Mouse (Mus musculus) neural tube, embryonic 14.5 days (tissue): ENCODE measurements around the gene Pole2. TPM values are rescaled to one million over a fixed set of nuclear protein-coding genes. Genes with fewer than 3 reads are reported as not detected.
"Not testable (repeated sequence)": the region's sequence is repeated elsewhere in the genome, so short reads cannot be mapped to it uniquely, and the experiment has no call there.

Experiments
- ATAC-seq: fragments of 200-750 bp; cut with Nextera tagmentation; 2 replicates; pipeline ENCODE4 v1.8.0; 2017; ENCODE audit warnings: low read depth, mild to moderate bottlenecking, moderate TSS enrichment, moderate library complexity
- H3K27ac ChIP-seq: fragments of 300-500 bp; sonication (generic); 2 replicates; pipeline ENCODE4 v1.5.1; 2014; ENCODE audit warnings: low read depth, mild to moderate bottlenecking, control low read depth, low read length, moderate library complexity, mixed read lengths
- H3K27me3 ChIP-seq: fragments of 300-500 bp; sonication (generic); 2 replicates; pipeline ENCODE4 v1.6.1; 2014; ENCODE audit warnings: low read length; ENCODE audit not compliant: control insufficient read depth, insufficient read depth
- H3K36me3 ChIP-seq: fragments of 300-500 bp; sonication (generic); 2 replicates; pipeline ENCODE4 v1.6.1; 2014; ENCODE audit warnings: low read length, mixed read lengths; ENCODE audit not compliant: control insufficient read depth, insufficient read depth
- H3K4me1 ChIP-seq: fragments of 300-500 bp; sonication (generic); 2 replicates; pipeline ENCODE4 v1.6.1; 2014; ENCODE audit warnings: low read length; ENCODE audit not compliant: control insufficient read depth, insufficient read depth
- H3K4me2 ChIP-seq: fragments of 300-500 bp; sonication (generic); 2 replicates; pipeline ENCODE4 v1.6.1; 2014; ENCODE audit warnings: mild to moderate bottlenecking, low read depth, low read length, control low read depth
- H3K4me3 ChIP-seq: fragments of 300-500 bp; sonication (generic); 2 replicates; pipeline ENCODE4 v1.5.1; 2014; ENCODE audit warnings: low read depth, low read length, control low read depth, mixed read lengths
- H3K9ac ChIP-seq: fragments of 300-500 bp; sonication (generic); replicated peaks from 2 replicates; pipeline ENCODE4 v1.6.1; 2014; ENCODE audit warnings: low read depth, mild to moderate bottlenecking, control low read depth, low read length, mixed read lengths
- H3K9me3 ChIP-seq: fragments of 300-500 bp; sonication (generic); 2 replicates; pipeline ENCODE4 v1.6.1; 2016; ENCODE audit warnings: low read length; ENCODE audit not compliant: control insufficient read depth
- WGBS: fragments of 180-500 bp; shearing (Covaris S2); extraction: QIAGEN DNeasy Blood & Tissue Kit; methylation state at CpG from one replicate; pipeline ENCODE4 v1.1.7; 2014; 5-methylcytosine and 5-hydroxymethylcytosine counted together
- microRNA-seq: library from miRNA; unstranded; fragments of <30 nt; microRNA quantifications from one replicate; pipeline ENCODE4, GENCODE M21; 2016
- polyA plus RNA-seq: library from polyadenylated mRNA; unstranded; fragments of >200 nt; fragmentation: Nextera tagmentation; extraction: Ambion mirVana; gene quantifications from 2 replicates; pipeline ENCODE4 v1.2.1, GENCODE M21; 2014

Pole2 gene
- polyA plus RNA-seq, 1 experiment from 2014 or later, result 3.4 TPM

- Histone ChIP-seq H3K4me2 (peak within 1 kb of the TSS; percentile 73), H3K27ac (peak within 1 kb of the TSS; percentile 91), H3K4me3 (peak within 1 kb of the TSS; percentile 65), H3K9ac (peak within 1 kb of the TSS; percentile 83)
- H3K9me3 ChIP-seq, H3K4me1 ChIP-seq, H3K27me3 ChIP-seq, H3K36me3 ChIP-seq: not testable (repeated sequence)
- WGBS, result under 1% methylated on average over 57 of the region's 68 CpGs
- ATAC-seq, result peak; percentile 99
These were observed 69.0 kb downstream of the Pole2 start, which contains the start of gene Rps29 for GRCm38 (mm10) chr12:69158765-69159577. TSS of gene Rps29 (minus strand) at chr12:69159186.

GRCm38 (mm10) chr12:69158366-69158764 is 69.6 kb downstream of the Pole2 start:
- Histone ChIP-seq H3K27ac (peak overlapping the region; percentile 91), H3K27me3 (no peaks in the 10 kb centered on the region), H3K4me3 (peak overlapping the region; percentile 65), H3K9ac (peak overlapping the region; percentile 83), H3K4me1 (peaks cover 8% of the 10 kb centered on the region), H3K9me3 (no peaks in the 10 kb centered on the region), H3K36me3 (peaks cover 4% of the 10 kb centered on the region; the same call in 1 of the 2 replicates), H3K4me2 (peak overlapping the region; percentile 73)
- no peak for ATAC-seq
- WGBS, result 2% methylated on average over 19 of the region's 19 CpGs

- H3K27ac ChIP-seq, result no peak overlapping the region
- 97% methylated on average over 2 of the region's 2 CpGs for WGBS
- peaks cover 8% of the 10 kb centered on the region for H3K4me1 ChIP-seq
- no peaks in the 10 kb centered on the region for H3K27me3 ChIP-seq
- H3K9ac ChIP-seq, result no peak overlapping the region
- no peak for ATAC-seq
- peaks cover 4% of the 10 kb centered on the region; the same call in 1 of the 2 replicates for H3K36me3 ChIP-seq
- no peaks in the 10 kb centered on the region for H3K9me3 ChIP-seq
- no peak overlapping the region for H3K4me3 ChIP-seq
- H3K4me2 ChIP-seq, result no peak overlapping the region
These were observed 70.9 kb downstream of the Pole2 start for GRCm38 (mm10) chr12:69157107-69157506.

- no peak overlapping the region for H3K4me2 ChIP-seq
- no peaks in the 10 kb centered on the region for H3K9me3 ChIP-seq
- no peak for ATAC-seq
- H3K27ac ChIP-seq, result no peak overlapping the region
- H3K4me3 ChIP-seq, result no peak overlapping the region
- no peaks in the 10 kb centered on the region for H3K27me3 ChIP-seq
- WGBS, result 85% methylated on average over 4 of the region's 4 CpGs
- H3K36me3 ChIP-seq, result peaks cover 4% of the 10 kb centered on the region; the same call in 1 of the 2 replicates
- peaks cover 8% of the 10 kb centered on the region for H3K4me1 ChIP-seq
- no peak overlapping the region for H3K9ac ChIP-seq
These were observed 71.6 kb downstream of the Pole2 start for GRCm38 (mm10) chr12:69156436-69156835.

- no peak overlapping the region for H3K9ac ChIP-seq
- no peaks in the 10 kb centered on the region for H3K27me3 ChIP-seq
- ATAC-seq, result no peak
- 83% methylated on average over 2 of the region's 2 CpGs for WGBS
- H3K4me2 ChIP-seq, result no peak overlapping the region
- no peak overlapping the region for H3K4me3 ChIP-seq
- H3K4me1 ChIP-seq, result peaks cover 8% of the 10 kb centered on the region
- H3K27ac ChIP-seq, result no peak overlapping the region
- H3K9me3 ChIP-seq, result no peaks in the 10 kb centered on the region
- H3K36me3 ChIP-seq, result peaks cover 4% of the 10 kb centered on the region; the same call in 1 of the 2 replicates
These were observed 72.1 kb downstream of the Pole2 start for GRCm38 (mm10) chr12:69155923-69156322.

Small RNAs within 50 kb of the gene (microRNA-seq; reads per million reads assigned to microRNA genes)
- not detected for gene Gm47287
- gene Gm47295, result 2.6 reads per million

Other genes starting within 250 kb of the Pole2 start
- gene Rps29, start 69.0 kb downstream of the Pole2 start, polyA plus RNA-seq, result 997 and 1,030 TPM in 2 replicates
- gene Lrr1, start 59.4 kb downstream of the Pole2 start, polyA plus RNA-seq, result 1.6 and 1.8 TPM in 2 replicates
- 381 and 387 TPM in 2 replicates for gene Rpl36al, start 44.1 kb downstream of the Pole2 start, polyA plus RNA-seq
- 36.8 and 40.5 TPM in 2 replicates for gene Mgat2, start 44.0 kb downstream of the Pole2 start, polyA plus RNA-seq
- gene Gm49383, start 31.1 kb downstream of the Pole2 start, polyA plus RNA-seq, result 9.9 and 11.8 TPM in 2 replicates
- gene Dnaaf2, start 29.8 kb downstream of the Pole2 start, polyA plus RNA-seq, result 6.8 and 7.3 TPM in 2 replicates
- gene Gm49384, start 23.9 kb downstream of the Pole2 start, polyA plus RNA-seq, result 9.0 and 9.1 TPM in 2 replicates
- 13.7 and 20.1 TPM in 2 replicates for gene Klhdc1, start 13.0 kb upstream of the Pole2 start, polyA plus RNA-seq
- gene Klhdc2, start 68.5 kb upstream of the Pole2 start, polyA plus RNA-seq, result 296 and 305 TPM in 2 replicates
- 97.2 and 103 TPM in 2 replicates for gene Nemf, start 129.0 kb upstream of the Pole2 start, polyA plus RNA-seq
- 29.3 and 30.4 TPM in 2 replicates for gene Arf6, start 144.0 kb upstream of the Pole2 start, polyA plus RNA-seq
- gene Gm9887, start 144.3 kb upstream of the Pole2 start, polyA plus RNA-seq, result 1.0 and 1.3 TPM in 2 replicates